Mouse (Mus musculus) heart, postnatal 10 days (tissue): ENCODE results near the gene Lrriq1. TPM values are rescaled to one million over a fixed set of nuclear protein-coding genes. Genes with fewer than 3 reads are reported as not detected.

Experiments
- DNase-seq, 2 experiments: peaks; one replicate each; pipeline ENCODE4 v3.0.0; 2021
- intact Hi-C: fragments of 180-260 bp; cut with DNase I; formaldehyde crosslinking; loops from one replicate; pipeline ENCODE4 v1.15.1; 2025
- total RNA-seq, 2 experiments: library from RNA; stranded (reverse); gene quantifications; 2 replicates each; pipeline ENCODE4 v1.2.3; 2021

Lrriq1 gene
- total RNA-seq = under 1 TPM in 1 of 2 experiments, not detected in 1; 0.05 TPM

GRCm38 (mm10) chr10:103235707-103236459 lies at the start of gene Lrriq1:
Gene Lrriq1 (minus strand): TSS chr10:103236322.
- intact Hi-C loops = no loop called here
- DNase-seq = peak; percentile 40 to 67

GRCm38 (mm10) chr10:103253842-103254803 lies 18.0 kb upstream of the Lrriq1 start:
- peak; percentile 6 to 19 for DNase-seq
- intact Hi-C loops = loop anchor here (1.0 kb wide), 1 partner anchor 148 kb away; no protein-coding TSS in a partner anchor

GRCm38 (mm10) chr10:103236460-103236772 lies 294 bp upstream of the Lrriq1 start:
- no peak for DNase-seq
- intact Hi-C loops = no loop called here

GRCm38 (mm10) chr10:103226646-103227045 lies 9.5 kb downstream of the Lrriq1 start:
- intact Hi-C loops = no loop called here
- no peak for DNase-seq

GRCm38 (mm10) chr10:103194655-103195328 lies 41.3 kb downstream of the Lrriq1 start:
- intact Hi-C loops = loop anchor here (2.0 to 5.0 kb wide), 2 partner anchors 328 to 747 kb away; no protein-coding TSS in a partner anchor
- peak; percentile 1 to 21 for DNase-seq

GRCm38 (mm10) chr10:103145769-103146379 lies 90.2 kb downstream of the Lrriq1 start:
- DNase-seq = no peak
- intact Hi-C loops = no loop called here

- DNase-seq = no peak
- intact Hi-C loops = loop anchor here (5.0 kb wide), 1 partner anchor 278 kb away; no protein-coding TSS in a partner anchor
These were observed 91.0 kb downstream of the Lrriq1 start for GRCm38 (mm10) chr10:103144927-103145768.

- intact Hi-C loops = loop anchor here (5.0 kb wide), 1 partner anchor 275 kb away; no protein-coding TSS in a partner anchor
- DNase-seq = no peak
These were observed 93.6 kb downstream of the Lrriq1 start for GRCm38 (mm10) chr10:103142526-103142925.

- intact Hi-C loops = loop anchor here (5.0 kb wide), 1 partner anchor 274 kb away; no protein-coding TSS in a partner anchor
- DNase-seq = peak in 1 of 2 experiments; percentile 5
These were observed 94.6 kb downstream of the Lrriq1 start for GRCm38 (mm10) chr10:103141532-103141931.

GRCm38 (mm10) chr10:103140609-103141008 lies 95.5 kb downstream of the Lrriq1 start:
- DNase-seq = no peak
- intact Hi-C loops = loop anchor here (5.0 kb wide), 1 partner anchor 273 kb away; no protein-coding TSS in a partner anchor

GRCm38 (mm10) chr10:103114629-103115028 lies 121.5 kb downstream of the Lrriq1 start:
- intact Hi-C loops = no loop called here
- DNase-seq = no peak

GRCm38 (mm10) chr10:103108090-103108489 lies 128.0 kb downstream of the Lrriq1 start:
- no peak for DNase-seq
- intact Hi-C loops = no loop called here

GRCm38 (mm10) chr10:103086101-103086500 lies 150.0 kb downstream of the Lrriq1 start:
- no peak for DNase-seq
- intact Hi-C loops = no loop called here

- intact Hi-C loops = no loop called here
- no peak for DNase-seq
These were observed 186.5 kb downstream of the Lrriq1 start for GRCm38 (mm10) chr10:103049593-103049992.

GRCm38 (mm10) chr10:103046623-103047022 lies 189.5 kb downstream of the Lrriq1 start:
- intact Hi-C loops = no loop called here
- no peak for DNase-seq

GRCm38 (mm10) chr10:103045019-103045418 lies 191.1 kb downstream of the Lrriq1 start:
- intact Hi-C loops = no loop called here
- DNase-seq = no peak

- intact Hi-C loops = no loop called here
- DNase-seq = no peak
These were observed 201.0 kb downstream of the Lrriq1 start for GRCm38 (mm10) chr10:103035002-103035640.

- no peak for DNase-seq
- intact Hi-C loops = no loop called here
These were observed 205.2 kb downstream of the Lrriq1 start for GRCm38 (mm10) chr10:103030931-103031330.
